Mouse (Mus musculus) hindbrain, postnatal 0 days (tissue): Measurements from ENCODE around the gene Scgb1b7. TPM values are rescaled to one million over a fixed set of nuclear protein-coding genes. Genes with fewer than 3 reads are reported as not detected.
"Not testable (repeated sequence)": the region's sequence is repeated elsewhere in the genome, so short reads cannot be mapped to it uniquely, and the experiment has no call there.

Source experiments
- ATAC-seq: fragments of 200-750 bp; cut with Nextera tagmentation; 2 replicates; pipeline ENCODE4 v1.8.0; 2017; ENCODE audit warnings: mild to moderate bottlenecking, moderate TSS enrichment, moderate library complexity
- DNase-seq: peaks from one replicate; pipeline ENCODE4 v3.0.0-alpha.2; 2015; ENCODE audit warnings: low spot score
- H3K27ac ChIP-seq: fragments of 300-500 bp; sonication (generic); 2 replicates; pipeline ENCODE4 v1.5.1; 2014; ENCODE audit warnings: mild to moderate bottlenecking
- H3K27me3 ChIP-seq: fragments of 300-500 bp; sonication (generic); 2 replicates; pipeline ENCODE4 v1.6.1; 2014; ENCODE audit warnings: low read length, mixed read lengths; ENCODE audit not compliant: insufficient read depth
- H3K36me3 ChIP-seq: fragments of 300-500 bp; sonication (generic); 2 replicates; pipeline ENCODE4 v1.6.1; 2014; ENCODE audit warnings: low read length, mixed read lengths; ENCODE audit not compliant: insufficient read depth
- H3K4me1 ChIP-seq: fragments of 300-500 bp; sonication (generic); 2 replicates; pipeline ENCODE4 v1.6.1; 2014; ENCODE audit warnings: antibody characterized with exemption, low read length, mixed read lengths; ENCODE audit not compliant: insufficient read depth
- H3K4me2 ChIP-seq: fragments of 300-500 bp; sonication (generic); 2 replicates; pipeline ENCODE4 v1.6.1; 2014; ENCODE audit warnings: low read depth, mild to moderate bottlenecking, low read length, moderate library complexity, mixed read lengths
- H3K4me3 ChIP-seq: fragments of 300-500 bp; sonication (generic); 2 replicates; pipeline ENCODE4 v1.5.1; 2014; ENCODE audit warnings: low read length
- H3K9ac ChIP-seq: fragments of 300-500 bp; sonication (generic); replicated peaks from 2 replicates; pipeline ENCODE4 v1.6.1; 2014; ENCODE audit warnings: mild to moderate bottlenecking, low read length, moderate library complexity, mixed read lengths
- H3K9me3 ChIP-seq: fragments of 300-500 bp; sonication (generic); 2 replicates; pipeline ENCODE4 v1.6.1; 2016; ENCODE audit warnings: low read length, mixed read lengths
- WGBS: fragments of 180-500 bp; shearing (Covaris S2); extraction: QIAGEN DNeasy Blood & Tissue Kit; methylation state at CpG from one replicate; pipeline ENCODE4 v1.1.7; 2014; 5-methylcytosine and 5-hydroxymethylcytosine counted together
- polyA plus RNA-seq: library from polyadenylated mRNA; unstranded; fragments of >200 nt; fragmentation: Nextera tagmentation; extraction: Ambion mirVana; gene quantifications from 2 replicates; pipeline ENCODE4 v1.2.1, GENCODE M21; 2015
- total RNA-seq: library from RNA; depleted of rRNA; stranded (reverse); fragments of >200 nt; gene quantifications from 2 replicates; pipeline ENCODE4 v1.2.3, GENCODE M21; 2014; rRNA removed

The Scgb1b7 gene
- total RNA-seq: not detected in 2 replicates
- polyA plus RNA-seq: not detected in 2 replicates

DNA sequence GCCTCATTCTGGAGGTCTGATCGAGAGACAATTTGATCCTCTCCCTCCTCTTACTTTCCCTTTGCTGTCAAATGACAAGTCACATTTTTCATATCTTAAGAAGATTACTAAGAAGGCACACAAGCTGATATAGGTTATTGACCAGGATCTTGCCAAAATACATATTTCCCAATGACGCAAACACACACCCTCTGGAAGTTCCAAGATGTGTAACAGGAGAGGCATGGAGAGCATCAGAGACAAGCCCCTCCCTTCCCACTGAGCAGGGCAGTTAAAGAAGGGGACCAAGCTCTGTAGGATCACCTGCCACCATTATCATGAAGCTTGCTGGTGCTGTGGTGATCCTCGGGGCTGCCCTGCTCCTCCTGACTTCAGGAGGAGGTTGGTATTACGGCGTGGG is at the start of gene Scgb1b7:
TSS of gene Scgb1b7 (plus strand) at position 301 of the 400 bp plus-strand sequence.
- DNase-seq, H3K9ac ChIP-seq, H3K27ac ChIP-seq, H3K4me1 ChIP-seq, H3K4me2 ChIP-seq, H3K36me3 ChIP-seq, H3K27me3 ChIP-seq, ATAC-seq, H3K4me3 ChIP-seq, H3K9me3 ChIP-seq: not testable (repeated sequence)
- WGBS: 76% methylated on average over 4 of the region's 5 CpGs

DNA sequence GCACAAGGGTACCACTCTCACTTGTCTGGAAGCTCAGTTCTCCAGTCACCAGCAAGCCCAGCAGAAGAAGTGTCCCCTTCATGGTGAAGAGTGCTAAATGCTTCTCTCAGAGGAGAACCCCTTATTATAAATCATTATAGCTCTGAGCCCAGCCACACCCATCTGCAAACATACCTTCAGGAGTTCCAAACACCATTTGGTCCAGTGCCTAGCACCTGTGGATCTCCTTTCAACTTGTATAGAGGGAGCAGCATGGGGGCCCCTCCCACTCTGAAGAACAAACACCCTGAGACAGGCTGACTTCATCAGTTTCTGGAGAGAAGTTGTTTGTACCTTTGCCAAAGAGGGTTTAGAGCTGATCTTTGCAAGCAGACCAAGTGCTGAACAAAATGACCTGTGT is 6.8 kb upstream of the Scgb1b7 start, which contains the start of gene Scgb2b7:
TSS of gene Scgb2b7 (minus strand) at position 101 of the 400 bp plus-strand sequence.
- not testable (repeated sequence) for H3K36me3 ChIP-seq, ATAC-seq, H3K27me3 ChIP-seq, H3K4me3 ChIP-seq, H3K4me1 ChIP-seq, H3K9me3 ChIP-seq, DNase-seq, H3K27ac ChIP-seq, H3K4me2 ChIP-seq, H3K9ac ChIP-seq

Other genes with a start within 250 kb of the Scgb1b7 start
- gene Scgb2b7, start 6.9 kb upstream of the Scgb1b7 start, total RNA-seq: not detected in 2 replicates
- gene Scgb2b7, start 6.9 kb upstream of the Scgb1b7 start, polyA plus RNA-seq: not detected in 2 replicates